Mouse (Mus musculus) thymus, postnatal 4 days (tissue): ENCODE results near the gene Ccdc146.
"Not testable (repeated sequence)": the region's sequence is repeated elsewhere in the genome, so short reads cannot be mapped to it uniquely, and the experiment has no call there.

Experiments used
- DNase-seq: peaks from one replicate; pipeline ENCODE4 v3.0.0; 2021

The Ccdc146 gene

GRCm38 (mm10) chr5:21386432-21386831, 38.0 kb downstream of the Ccdc146 start:
- no peak for DNase-seq

GRCm38 (mm10) chr5:21384976-21385375, 39.5 kb downstream of the Ccdc146 start:
- no peak for DNase-seq

GRCm38 (mm10) chr5:21384252-21384960, 40.1 kb downstream of the Ccdc146 start:
- DNase-seq = no peak

GRCm38 (mm10) chr5:21383392-21384251, 40.9 kb downstream of the Ccdc146 start:
- no peak for DNase-seq

- DNase-seq = no peak
Observed at GRCm38 (mm10) chr5:21382678-21383077, 41.8 kb downstream of the Ccdc146 start.

- no peak for DNase-seq
Observed at GRCm38 (mm10) chr5:21381986-21382385, 42.5 kb downstream of the Ccdc146 start.

- no peak for DNase-seq
Observed at GRCm38 (mm10) chr5:21378397-21378796, 46.1 kb downstream of the Ccdc146 start.

- DNase-seq = no peak
Observed at GRCm38 (mm10) chr5:21376935-21377334, 47.5 kb downstream of the Ccdc146 start.

GRCm38 (mm10) chr5:21373180-21373518, 51.3 kb downstream of the Ccdc146 start:
- no peak for DNase-seq

GRCm38 (mm10) chr5:21372493-21373179, 51.8 kb downstream of the Ccdc146 start, which contains the start of gene Fgl2:
Gene Fgl2, plus strand, starts transcription at chr5:21372642.
- DNase-seq = peak; percentile 41

GRCm38 (mm10) chr5:21371920-21372319, 52.6 kb downstream of the Ccdc146 start:
- no peak for DNase-seq

GRCm38 (mm10) chr5:21370218-21370947, 54.1 kb downstream of the Ccdc146 start:
- DNase-seq = no peak

- DNase-seq = no peak
Observed at GRCm38 (mm10) chr5:21367514-21367913, 57.0 kb downstream of the Ccdc146 start.

- DNase-seq = no peak
Observed at GRCm38 (mm10) chr5:21366338-21367053, 58.0 kb downstream of the Ccdc146 start.

- no peak for DNase-seq
Observed at GRCm38 (mm10) chr5:21363343-21363742, 61.1 kb downstream of the Ccdc146 start.

- DNase-seq = no peak
Observed at GRCm38 (mm10) chr5:21358648-21359047, 65.8 kb downstream of the Ccdc146 start.

GRCm38 (mm10) chr5:21351678-21352077, 72.8 kb downstream of the Ccdc146 start:
- DNase-seq = no peak

GRCm38 (mm10) chr5:21348366-21348765, 76.1 kb downstream of the Ccdc146 start:
- no peak for DNase-seq

- not testable (repeated sequence) for DNase-seq
Observed at GRCm38 (mm10) chr5:21342265-21342664, 82.2 kb downstream of the Ccdc146 start.

GRCm38 (mm10) chr5:21332119-21332518, 92.4 kb downstream of the Ccdc146 start:
- no peak for DNase-seq

- no peak for DNase-seq
Observed at GRCm38 (mm10) chr5:21331656-21332055, 92.8 kb downstream of the Ccdc146 start.
